ENCODE assay signal across 8 mouse cellular contexts in the genomic region with DNA sequence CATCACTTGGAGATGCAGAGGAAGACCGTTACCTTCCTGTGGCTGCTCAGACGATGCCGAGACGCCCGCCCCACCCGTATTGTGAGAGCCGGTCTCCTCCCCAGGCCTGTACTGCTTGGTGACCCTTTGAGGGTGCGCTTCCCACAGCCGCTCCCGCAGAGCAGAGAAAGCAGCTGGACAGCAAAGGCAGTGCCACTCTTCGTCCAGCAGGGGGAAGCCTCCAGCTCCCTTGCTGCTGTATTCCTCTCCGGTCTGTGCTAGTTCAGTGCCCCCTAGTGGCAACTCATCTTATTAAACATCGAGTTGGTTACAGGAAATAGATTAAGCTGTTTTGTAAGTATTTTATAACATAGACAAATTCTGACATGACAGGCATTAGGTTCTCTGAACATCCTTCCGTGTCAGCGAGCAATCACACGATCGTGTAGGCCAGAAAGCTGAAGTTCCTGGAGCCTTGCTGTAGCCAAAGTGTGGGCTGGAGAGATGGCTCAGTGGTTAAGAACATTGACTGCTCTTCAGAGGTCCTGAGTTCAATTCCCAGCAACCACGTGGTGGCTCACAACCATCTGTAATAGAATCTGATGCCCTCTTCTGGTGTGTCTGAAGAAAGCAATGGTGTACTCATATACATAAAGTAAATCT.
DNase-seq lines count a peak whose midpoint lies in the region; ATAC-seq and TF ChIP-seq lines count a peak whose summit lies in the region.

No protein-coding gene starts in this region.

- CTCF ChIA-PET in Patski (lab: Charles Lee), result interaction anchor here (0.6 to 3.1 kb wide), 47 partner anchors 8 to 642 kb away, joined by 3 to 37 read pairs (median 4); no protein-coding TSS in a partner anchor

- no peak overlapping the region for H3K27ac ChIP-seq in hindbrain, embryonic 13.5 days

- POLR2A ChIA-PET in Patski (lab: Charles Lee), result interaction anchor here (0.9 to 1.2 kb wide), 3 partner anchors 233 to 241 kb away, joined by 3 read pairs; a partner anchor contains a TSS

- H3K4me1 ChIP-seq in hindbrain, embryonic 13.5 days (replicated peaks), result peaks cover 7% of the 10 kb centered on the region; the same call in 1 of the 2 replicates

- H3K9me3 ChIP-seq in hindbrain, embryonic 13.5 days, result no peaks in the 10 kb centered on the region

- WGBS in hindbrain, embryonic 13.5 days, result 8% methylated on average over 18 of the region's 18 CpGs

- H3K27me3 ChIP-seq in Patski, result no peaks in the 10 kb centered on the region
- no peaks in the 10 kb centered on the region for H3K27me3 ChIP-seq in hindbrain, embryonic 13.5 days

- peak overlapping the region; percentile 54 for H3K4me2 ChIP-seq in hindbrain, embryonic 13.5 days

- no peaks in the 10 kb centered on the region for H3K36me3 ChIP-seq in hindbrain, embryonic 13.5 days

- peak overlapping the region; percentile 59; the same call in 1 of the 2 replicates for H3K9ac ChIP-seq in hindbrain, embryonic 13.5 days

- DNase-seq in Patski (ENCODE audit: low read depth, low spot score), result peak; percentile 48
- peak; percentile 93 to 97 for DNase-seq in cerebellum, postnatal 10 days
- DNase-seq in frontal cortex, postnatal 14 days (ENCODE audit: low spot score in 2 of 2), result peak; percentile 71 to 81
- peak; percentile 82 to 96 for DNase-seq in layer of hippocampus, postnatal 14 days (ENCODE audit: low spot score in 2 of 2)
- DNase-seq in lung, postnatal 10 days, result peak; percentile 95
- DNase-seq in retina, adult 2 months (ENCODE audit: low read depth, low spot score), result peak; percentile 78
- peak; percentile 81 for DNase-seq in thymus, postnatal 25 days

- peak overlapping the region; percentile 24 for H3K4me3 ChIP-seq in hindbrain, embryonic 13.5 days

- peak; percentile 84 for ATAC-seq in Patski
- peak; percentile 88 for ATAC-seq in hindbrain, embryonic 13.5 days (ENCODE audit: low FRiP score)

- in situ Hi-C loops in Patski (cut with MboI; ENCODE audit: low pct_unique_long_range_greater_than_20kb), result loop anchor here (10.0 kb wide), 1 partner anchor 392 kb away; no protein-coding TSS in a partner anchor

- peak; percentile 99 for TF ChIP-seq CTCF in Patski (IDR thresholded peaks at IDR 0.05)
